Mouse (Mus musculus) G1E (cell line): ENCODE data around the gene Pmis2.

Experiments
- CTCF ChIP-seq: IDR thresholded peaks from 2 replicates; pipeline ENCODE4 v1.5.1; 2012; ENCODE audit warnings: low read depth, low read length, inconsistent platforms, mixed read lengths
- GATA1 ChIP-seq: IDR thresholded peaks from 2 replicates; pipeline ENCODE4 v1.6.1; 2012; ENCODE audit warnings: borderline replicate concordance, low read length, inconsistent platforms, mixed read lengths
- POLR2AphosphoS5 ChIP-seq: IDR thresholded peaks from 2 replicates; pipeline ENCODE4 v1.6.1; 2012; ENCODE audit warnings: low read depth, low read length, inconsistent platforms; ENCODE audit not compliant: insufficient replicate concordance
- TAL1 ChIP-seq: conservative IDR thresholded peaks from 2 replicates; pipeline ENCODE4 v1.6.1; 2012; ENCODE audit warnings: low read depth, low read length, inconsistent platforms, mixed read lengths

- TF ChIP-seq TAL1 = no peak
- TF ChIP-seq GATA1 = no peak
- no peak for TF ChIP-seq CTCF
- TF ChIP-seq POLR2AphosphoS5 = no peak
Measured at GRCm38 (mm10) chr7:30639083-30639482, 32.3 kb downstream of the Pmis2 start.
